Mouse (Mus musculus): ENCODE measurements around the gene Stub1. TPM values are rescaled to one million over a fixed set of nuclear protein-coding genes. Genes with fewer than 3 reads are reported as not detected.
A peak's percentile ranks its signal among the peaks of the same experiment; 100 is the strongest.

Gene Stub1
- polyA plus RNA-seq, 1 experiment from 2014 or later = 393 TPM

GRCm38 (mm10) chr17:25860832-25861703 lies 27.9 kb upstream of the Stub1 start, which contains the start of gene Wdr90:
Wdr90 (minus strand) TSS chr17:25861501.
- peak; percentile 93 for ATAC-seq (ENCODE audit: low FRiP score, low TSS enrichment)
- Histone ChIP-seq H3K4me3 (ENCODE audit: low read length) (peak within 1 kb of the TSS; percentile 65), H3K27ac (ENCODE audit: low read length) (peak within 1 kb of the TSS; percentile 89), H3K9ac (replicated peaks; ENCODE audit: low read length) (peak within 1 kb of the TSS; percentile 93), H3K36me3 (ENCODE audit: insufficient read depth, low read length) (peaks cover 9% of the 10 kb centered on the region), H3K4me2 (replicated peaks; ENCODE audit: low read depth, low read length) (peak within 1 kb of the TSS; percentile 95), H3K9me3 (ENCODE audit: low read length) (no peaks in the 10 kb centered on the region), H3K4me1 (ENCODE audit: insufficient read depth, low read length) (peaks cover 17% of the 10 kb centered on the region), H3K27me3 (ENCODE audit: insufficient read depth, low read length) (no peaks in the 10 kb centered on the region)
- WGBS = 3% methylated on average over 65 of the region's 65 CpGs

GRCm38 (mm10) chr17:25860229-25860628 lies 27.0 kb upstream of the Stub1 start:
- WGBS = 84% methylated on average over 6 of the region's 6 CpGs

GRCm38 (mm10) chr17:25844396-25844901 lies 11.2 kb upstream of the Stub1 start, which contains the start of gene Rhot2:
Rhot2 (minus strand) TSS chr17:25844851.
- H3K9ac ChIP-seq (replicated peaks; ENCODE audit: low read length) = peak within 1 kb of the TSS; percentile 77
- H3K9me3 ChIP-seq (ENCODE audit: low read length) = no peaks in the 10 kb centered on the region
- H3K4me3 ChIP-seq (ENCODE audit: low read length) = peak within 1 kb of the TSS; percentile 75
- peaks cover 51% of the 10 kb centered on the region for H3K36me3 ChIP-seq (ENCODE audit: insufficient read depth, low read length)
- peaks cover 16% of the 10 kb centered on the region for H3K4me1 ChIP-seq (ENCODE audit: insufficient read depth, low read length)
- H3K27me3 ChIP-seq (ENCODE audit: insufficient read depth, low read length) = no peaks in the 10 kb centered on the region
- H3K4me2 ChIP-seq (replicated peaks; ENCODE audit: low read depth, low read length) = peak within 1 kb of the TSS; percentile 81
- peak; percentile 94 for ATAC-seq (ENCODE audit: low FRiP score, low TSS enrichment)
- WGBS = 0% methylated on average over 21 of the region's 21 CpGs
- peak within 1 kb of the TSS; percentile 85 for H3K27ac ChIP-seq (ENCODE audit: low read length)

More at GRCm38 (mm10) chr17:25860229-25860628, 27.0 kb upstream of the Stub1 start:
- Histone ChIP-seq H3K27ac (ENCODE audit: low read length) (no peak overlapping the region), H3K4me1 (ENCODE audit: insufficient read depth, low read length) (peaks cover 17% of the 10 kb centered on the region), H3K9me3 (ENCODE audit: low read length) (no peaks in the 10 kb centered on the region), H3K4me3 (ENCODE audit: low read length) (peak overlapping the region; percentile 65), H3K36me3 (ENCODE audit: insufficient read depth, low read length) (peaks cover 8% of the 10 kb centered on the region), H3K4me2 (replicated peaks; ENCODE audit: low read depth, low read length) (peak overlapping the region; percentile 95), H3K9ac (replicated peaks; ENCODE audit: low read length) (peak overlapping the region; percentile 93), H3K27me3 (ENCODE audit: insufficient read depth, low read length) (no peaks in the 10 kb centered on the region)
- no peak for ATAC-seq (ENCODE audit: low FRiP score, low TSS enrichment)

GRCm38 (mm10) chr17:25843636-25844395 lies 10.6 kb upstream of the Stub1 start:
- H3K4me1 ChIP-seq (ENCODE audit: insufficient read depth, low read length) = peaks cover 16% of the 10 kb centered on the region
- ATAC-seq (ENCODE audit: low FRiP score, low TSS enrichment) = peak; percentile 33; the same call in 1 of the 2 replicates
- WGBS = under 1% methylated on average over 38 of the region's 38 CpGs

GRCm38 (mm10) chr17:25843122-25843521 lies 9.9 kb upstream of the Stub1 start:
- WGBS = 92% methylated on average over 4 of the region's 4 CpGs
- Histone ChIP-seq H3K27ac (ENCODE audit: low read length) (no peak overlapping the region), H3K9me3 (ENCODE audit: low read length) (no peaks in the 10 kb centered on the region)

More at GRCm38 (mm10) chr17:25843636-25844395, 10.6 kb upstream of the Stub1 start:
- Histone ChIP-seq H3K4me3 (ENCODE audit: low read length) (peak overlapping the region; percentile 75), H3K4me2 (replicated peaks; ENCODE audit: low read depth, low read length) (peak overlapping the region; percentile 81), H3K9me3 (ENCODE audit: low read length) (no peaks in the 10 kb centered on the region), H3K36me3 (ENCODE audit: insufficient read depth, low read length) (peaks cover 51% of the 10 kb centered on the region), H3K9ac (replicated peaks; ENCODE audit: low read length) (peak overlapping the region; percentile 77), H3K27me3 (ENCODE audit: insufficient read depth, low read length) (no peaks in the 10 kb centered on the region), H3K27ac (ENCODE audit: low read length) (peak overlapping the region; percentile 85)

GRCm38 (mm10) chr17:25842509-25842908 lies 9.3 kb upstream of the Stub1 start:
- peaks cover 49% of the 10 kb centered on the region for H3K36me3 ChIP-seq (ENCODE audit: insufficient read depth, low read length)

More at GRCm38 (mm10) chr17:25843122-25843521, 9.9 kb upstream of the Stub1 start:
- Histone ChIP-seq H3K4me2 (replicated peaks; ENCODE audit: low read depth, low read length) (peak overlapping the region; percentile 81), H3K4me1 (ENCODE audit: insufficient read depth, low read length) (peaks cover 16% of the 10 kb centered on the region), H3K9ac (replicated peaks; ENCODE audit: low read length) (peak overlapping the region; percentile 77), H3K27me3 (ENCODE audit: insufficient read depth, low read length) (no peaks in the 10 kb centered on the region), H3K36me3 (ENCODE audit: insufficient read depth, low read length) (peaks cover 49% of the 10 kb centered on the region), H3K4me3 (ENCODE audit: low read length) (peak overlapping the region; percentile 75)
- ATAC-seq (ENCODE audit: low FRiP score, low TSS enrichment) = no peak

GRCm38 (mm10) chr17:25841117-25841880 lies 8.1 kb upstream of the Stub1 start, which contains the start of gene Gm20683:
Gm20683 (minus strand) TSS chr17:25841763.
- no peak for ATAC-seq (ENCODE audit: low FRiP score, low TSS enrichment)
- Histone ChIP-seq H3K9me3 (ENCODE audit: low read length) (no peaks in the 10 kb centered on the region), H3K27ac (ENCODE audit: low read length) (no peak within 1 kb of the TSS), H3K36me3 (ENCODE audit: insufficient read depth, low read length) (peaks cover 50% of the 10 kb centered on the region), H3K9ac (replicated peaks; ENCODE audit: low read length) (no peak within 1 kb of the TSS), H3K4me2 (replicated peaks; ENCODE audit: low read depth, low read length) (no peak within 1 kb of the TSS), H3K27me3 (ENCODE audit: insufficient read depth, low read length) (no peaks in the 10 kb centered on the region), H3K4me1 (ENCODE audit: insufficient read depth, low read length) (peaks cover 33% of the 10 kb centered on the region), H3K4me3 (ENCODE audit: low read length) (no peak within 1 kb of the TSS)
- 92% methylated on average over 22 of the region's 22 CpGs for WGBS

More at GRCm38 (mm10) chr17:25842509-25842908, 9.3 kb upstream of the Stub1 start:
- 72% methylated on average over 3 of the region's 3 CpGs for WGBS
- Histone ChIP-seq H3K9me3 (ENCODE audit: low read length) (no peaks in the 10 kb centered on the region), H3K27ac (ENCODE audit: low read length) (no peak overlapping the region), H3K4me3 (ENCODE audit: low read length) (no peak overlapping the region), H3K4me2 (replicated peaks; ENCODE audit: low read depth, low read length) (no peak overlapping the region), H3K4me1 (ENCODE audit: insufficient read depth, low read length) (peaks cover 21% of the 10 kb centered on the region), H3K27me3 (ENCODE audit: insufficient read depth, low read length) (no peaks in the 10 kb centered on the region), H3K9ac (replicated peaks; ENCODE audit: low read length) (no peak overlapping the region)
- no peak for ATAC-seq (ENCODE audit: low FRiP score, low TSS enrichment)

GRCm38 (mm10) chr17:25840519-25840918 lies 7.3 kb upstream of the Stub1 start:
- Histone ChIP-seq H3K36me3 (ENCODE audit: insufficient read depth, low read length) (peaks cover 48% of the 10 kb centered on the region), H3K27me3 (ENCODE audit: insufficient read depth, low read length) (no peaks in the 10 kb centered on the region), H3K9me3 (ENCODE audit: low read length) (no peaks in the 10 kb centered on the region), H3K9ac (replicated peaks; ENCODE audit: low read length) (no peak overlapping the region), H3K4me3 (ENCODE audit: low read length) (no peak overlapping the region), H3K4me2 (replicated peaks; ENCODE audit: low read depth, low read length) (no peak overlapping the region), H3K4me1 (ENCODE audit: insufficient read depth, low read length) (peaks cover 40% of the 10 kb centered on the region), H3K27ac (ENCODE audit: low read length) (no peak overlapping the region)
- 96% methylated on average over 6 of the region's 6 CpGs for WGBS
- ATAC-seq (ENCODE audit: low FRiP score, low TSS enrichment) = no peak
